Mouse (Mus musculus): Measurements from ENCODE around the gene Ggt6.
"Not testable (repeated sequence)": the region's sequence is repeated elsewhere in the genome, so short reads cannot be mapped to it uniquely, and the experiment has no call there.

The Ggt6 gene

DNA sequence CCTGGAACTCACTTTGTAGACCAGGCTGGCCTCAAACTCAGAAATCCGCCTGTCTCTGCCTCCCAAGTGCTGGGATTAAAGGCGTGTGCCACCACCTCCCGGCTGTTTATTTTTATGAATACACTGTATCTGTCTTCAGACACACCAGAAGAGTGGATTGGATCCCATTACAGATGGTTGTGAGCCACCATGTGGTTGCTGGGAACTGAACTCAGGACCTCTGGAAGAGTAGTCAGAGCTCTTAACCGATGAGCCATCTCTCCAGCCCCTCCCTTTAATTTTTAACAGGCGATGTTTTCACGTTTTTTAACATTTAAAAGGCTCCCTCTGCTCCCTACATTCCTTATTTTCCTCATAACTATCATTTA is 5.3 kb downstream of the Ggt6 start:
- DNase-seq (ENCODE audit: low read depth), result not testable (repeated sequence)

GRCm38 (mm10) chr11:72440965-72441664 is 5.8 kb downstream of the Ggt6 start, which contains the start of gene Mybbp1a:
Gene Mybbp1a (plus strand): TSS chr11:72441355.
- DNase-seq (ENCODE audit: low read depth), result peak; percentile 97

DNA sequence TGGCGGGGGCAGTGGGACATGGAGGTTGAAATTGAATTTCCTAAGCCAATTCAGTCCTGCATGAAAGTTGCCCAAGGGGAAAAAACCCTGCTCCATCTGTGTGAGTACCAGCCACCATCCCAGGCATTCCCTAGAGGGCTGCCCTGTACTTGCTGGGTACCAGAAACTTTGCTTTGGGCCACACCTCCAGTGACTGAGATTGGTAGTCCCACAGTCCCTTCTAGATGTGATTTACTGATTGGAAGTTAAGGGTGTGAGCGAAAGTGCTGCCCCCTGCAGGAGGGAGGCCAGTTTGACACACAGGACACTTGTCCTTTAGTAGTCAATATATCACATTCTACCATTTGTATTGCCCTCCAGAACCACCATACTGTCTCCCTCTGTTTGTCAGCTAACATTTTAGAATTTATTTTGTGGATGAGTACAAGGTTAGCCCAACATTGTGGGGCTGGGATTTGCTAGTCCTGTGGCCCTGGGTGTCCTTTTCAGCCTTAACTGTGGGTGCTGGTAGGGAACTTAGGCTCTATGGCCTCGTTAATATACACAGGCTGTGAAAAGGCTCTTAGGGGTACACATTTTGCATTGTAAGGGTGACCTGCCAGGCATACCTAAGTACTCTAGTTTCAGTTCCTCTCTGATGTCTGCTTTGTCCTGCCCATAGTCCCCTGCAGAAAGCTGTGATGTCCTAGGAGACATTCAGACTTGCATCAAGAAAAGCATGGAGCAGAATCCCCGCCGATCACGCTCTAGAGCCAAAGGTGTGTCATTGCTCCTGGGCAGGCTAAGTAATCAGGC is 11.2 kb downstream of the Ggt6 start:
- DNase-seq (ENCODE audit: low read depth), result peak; percentile 49

- DNase-seq (ENCODE audit: low read depth), result no peak
Measured at GRCm38 (mm10) chr11:72447475-72447874, 12.1 kb downstream of the Ggt6 start.

DNA sequence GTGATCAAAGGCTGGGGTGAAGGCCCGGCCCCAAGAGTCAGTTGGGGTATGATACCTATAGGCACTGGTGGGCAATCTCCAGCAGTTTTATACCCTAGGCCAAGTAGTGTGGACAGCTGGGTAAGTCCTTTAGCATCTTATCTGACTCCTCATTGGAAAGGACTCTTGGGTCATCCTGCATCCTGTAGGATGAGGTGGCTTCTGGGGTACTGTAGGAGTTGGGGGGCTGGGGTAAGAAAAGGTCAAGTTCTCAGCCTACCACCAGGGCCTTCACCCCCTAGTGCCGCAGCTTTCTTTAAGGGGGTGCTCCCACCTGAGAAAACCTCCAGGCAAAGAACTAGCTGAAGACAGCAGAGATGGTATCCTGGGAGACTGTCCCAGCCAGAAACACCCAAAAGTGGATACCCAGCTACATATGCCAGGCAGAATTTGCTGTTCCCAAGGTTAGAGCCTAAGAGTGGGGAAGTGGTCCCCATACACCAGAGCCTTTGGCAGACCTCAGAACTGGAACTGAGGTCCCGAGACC is 16.9 kb downstream of the Ggt6 start:
- no peak for DNase-seq (ENCODE audit: low read depth)

GRCm38 (mm10) chr11:72453105-72453953 is 18.0 kb downstream of the Ggt6 start:
- DNase-seq (ENCODE audit: low read depth), result no peak

DNA sequence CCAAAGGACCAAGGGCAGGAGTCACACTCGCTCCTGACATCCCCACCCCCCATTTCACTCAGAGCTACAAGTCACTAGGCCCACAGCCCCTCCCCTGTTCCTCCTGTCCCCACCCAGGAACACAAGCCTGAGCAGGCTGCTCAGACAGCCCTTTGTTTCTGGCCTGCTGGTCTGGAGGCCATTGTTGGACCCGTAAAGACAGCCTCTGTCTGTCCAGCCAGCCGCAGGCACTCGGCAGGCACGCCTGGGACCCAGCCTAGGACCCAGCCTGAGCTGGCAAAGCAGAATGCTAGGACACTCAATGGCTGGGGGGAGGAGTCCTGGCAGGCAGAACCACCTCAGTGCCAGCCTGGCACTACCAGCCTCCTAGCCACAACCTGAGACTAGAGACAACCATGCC is 20.4 kb downstream of the Ggt6 start:
- no peak for DNase-seq (ENCODE audit: low read depth)

- DNase-seq (ENCODE audit: low read depth), result no peak
Measured at GRCm38 (mm10) chr11:72457995-72458496, 22.7 kb downstream of the Ggt6 start.

- DNase-seq (ENCODE audit: low read depth), result no peak
Measured at GRCm38 (mm10) chr11:72458502-72458901, 23.2 kb downstream of the Ggt6 start.

DNA sequence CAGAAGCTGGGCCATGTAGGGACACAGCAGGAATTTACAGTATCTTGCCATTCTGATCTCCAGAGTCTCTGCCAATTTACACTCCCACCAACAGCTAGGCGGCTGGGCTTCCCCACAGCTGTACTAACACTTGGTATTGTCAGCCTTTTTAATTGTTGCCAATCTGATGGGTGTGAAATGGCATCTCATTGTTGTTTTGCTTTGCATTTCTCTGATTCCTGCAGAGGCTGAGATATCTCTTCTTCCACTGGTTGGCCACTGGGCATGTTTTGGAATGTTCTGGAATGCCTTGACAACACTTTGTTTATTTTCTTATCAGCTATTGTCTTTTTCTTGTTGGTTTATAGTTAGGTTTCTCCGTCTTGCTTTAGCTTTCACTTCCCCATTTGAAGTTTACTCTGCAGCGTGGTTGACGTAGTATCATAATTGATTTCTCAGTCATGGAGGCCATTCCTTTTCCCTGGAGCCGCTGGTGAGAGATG is 26.2 kb downstream of the Ggt6 start:
- DNase-seq (ENCODE audit: low read depth), result no peak

GRCm38 (mm10) chr11:72464821-72465220 is 29.5 kb downstream of the Ggt6 start:
- DNase-seq (ENCODE audit: low read depth), result no peak

- no peak for DNase-seq (ENCODE audit: low read depth)
Measured at GRCm38 (mm10) chr11:72465978-72466693, 30.8 kb downstream of the Ggt6 start.

GRCm38 (mm10) chr11:72466694-72467507 is 31.6 kb downstream of the Ggt6 start:
- peak; percentile 52 for DNase-seq (ENCODE audit: low read depth)

DNA sequence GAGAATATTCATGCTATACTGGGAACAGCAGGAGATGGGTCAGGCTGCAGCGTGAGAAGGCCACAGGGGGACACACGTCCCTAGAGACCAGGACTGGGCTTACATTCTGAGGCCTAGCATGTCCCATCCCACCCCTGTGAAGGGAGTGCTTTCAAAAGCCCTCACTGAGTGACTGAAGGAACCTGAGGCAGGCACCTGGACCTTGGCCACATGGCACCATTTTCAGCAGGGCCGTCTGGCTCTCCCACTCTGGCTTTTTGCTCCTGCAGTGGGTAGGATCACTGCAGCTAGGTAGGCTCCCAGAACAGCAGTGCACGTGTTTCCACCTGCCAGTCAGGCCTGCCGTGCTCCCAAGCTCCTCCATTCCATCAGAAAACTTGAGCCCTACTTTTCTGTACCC is 33.2 kb downstream of the Ggt6 start:
- no peak for DNase-seq (ENCODE audit: low read depth)

- no peak for DNase-seq (ENCODE audit: low read depth)
Measured at GRCm38 (mm10) chr11:72469217-72469616, 33.9 kb downstream of the Ggt6 start.

DNA sequence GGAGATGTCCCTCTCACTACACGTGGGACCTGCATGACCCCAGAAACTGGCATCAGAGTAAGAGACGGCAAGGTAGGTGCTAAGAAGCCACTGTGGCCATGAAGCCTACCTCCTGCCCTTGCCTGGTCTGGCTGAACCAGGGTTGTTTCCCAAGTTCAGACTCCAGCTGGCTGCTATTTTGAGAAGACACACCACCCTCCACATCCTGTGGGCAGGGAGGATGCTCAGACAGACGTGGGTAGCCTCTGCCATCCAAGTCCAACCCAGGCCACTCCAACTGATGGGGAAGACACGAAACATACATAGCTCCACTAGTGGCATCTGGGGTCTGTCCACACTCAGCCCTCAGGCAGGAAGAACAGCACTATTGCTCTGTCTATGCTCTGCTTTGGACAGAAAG is 34.7 kb downstream of the Ggt6 start:
- no peak for DNase-seq (ENCODE audit: low read depth)

DNA sequence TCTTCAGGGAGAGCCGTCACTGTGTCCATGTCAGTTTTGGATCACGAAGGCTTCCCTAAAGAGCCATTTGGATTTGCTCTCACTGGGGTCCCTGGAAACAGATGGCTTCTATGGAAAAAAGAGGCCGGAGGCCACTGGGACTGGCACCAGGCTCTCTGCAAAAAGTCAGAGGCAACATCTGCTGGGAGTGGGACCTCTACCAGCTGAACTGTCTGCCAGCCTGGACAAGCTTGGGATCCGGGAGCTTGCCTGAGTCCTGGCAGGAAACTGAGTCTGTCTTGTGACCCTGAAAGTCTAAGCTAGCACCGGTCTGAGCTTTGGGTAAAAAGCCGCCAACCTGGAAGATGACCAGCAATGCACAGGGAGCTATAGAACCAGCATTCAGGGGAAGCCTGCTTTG is 36.1 kb downstream of the Ggt6 start:
- no peak for DNase-seq (ENCODE audit: low read depth)

GRCm38 (mm10) chr11:72473540-72473939 is 38.2 kb downstream of the Ggt6 start:
- no peak for DNase-seq (ENCODE audit: low read depth)

DNA sequence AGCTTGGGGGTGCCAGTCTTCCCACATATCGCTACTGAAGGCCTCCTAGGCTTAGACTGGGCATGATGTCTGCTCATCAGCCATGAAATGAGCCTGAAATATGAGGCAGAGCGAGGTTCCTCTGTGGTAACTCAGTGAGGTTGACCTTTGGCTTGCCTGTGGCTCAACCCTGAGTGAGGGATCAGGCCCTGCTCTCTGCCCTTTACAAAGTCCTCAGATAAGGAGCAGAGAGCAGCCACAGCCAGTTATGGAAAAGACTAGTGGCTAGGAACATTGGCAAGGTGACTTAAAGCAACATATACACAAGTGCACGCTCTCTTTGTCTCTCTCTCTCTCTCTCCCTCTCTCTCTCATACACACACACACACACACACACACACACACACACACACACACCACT is 39.6 kb downstream of the Ggt6 start:
- no peak for DNase-seq (ENCODE audit: low read depth)

DNA sequence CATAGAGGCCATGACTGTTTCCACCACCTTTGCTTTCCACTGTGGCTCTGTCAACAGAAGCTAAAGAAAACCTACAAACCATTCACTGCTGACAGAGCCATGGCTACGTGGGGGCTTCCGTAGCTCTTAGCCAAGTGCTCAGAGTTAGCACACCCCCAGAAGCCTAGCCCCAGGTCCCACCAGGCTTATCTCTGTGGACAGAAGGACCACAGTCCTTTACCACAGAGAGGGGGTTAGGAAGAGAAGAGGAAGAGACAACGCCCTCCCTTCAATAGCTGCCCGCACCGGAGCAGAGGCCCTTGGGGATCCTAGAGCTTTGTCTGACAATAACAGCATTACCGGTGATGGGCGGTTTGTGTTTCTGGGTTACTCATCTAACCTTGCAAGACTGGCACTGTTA is 40.1 kb downstream of the Ggt6 start:
- DNase-seq (ENCODE audit: low read depth), result no peak

Data from c-Kit-positive CD71-positive TER-119-negative erythroid progenitor cells, embryonic 14.5 days (primary cell).